Mouse (Mus musculus) heart, embryonic 13.5 days (tissue): ENCODE measurements around the gene Perp. TPM values are rescaled to one million over a fixed set of nuclear protein-coding genes. Genes with fewer than 3 reads are reported as not detected.

Experiments
- ATAC-seq: fragments of 200-750 bp; cut with Nextera tagmentation; 2 replicates; pipeline ENCODE4 v1.8.0; 2017; ENCODE audit warnings: moderate TSS enrichment; ENCODE audit not compliant: insufficient number of reproducible peaks, low FRiP score, low TSS enrichment; ENCODE audit errors: extremely low read depth
- H3K27ac ChIP-seq: fragments of 300-500 bp; sonication (generic); replicated peaks from 2 replicates; pipeline ENCODE4 v1.5.1; 2015; ENCODE audit warnings: moderate library complexity, mild to moderate bottlenecking, inconsistent platforms
- H3K27me3 ChIP-seq: fragments of 300-500 bp; sonication (generic); replicated peaks from 2 replicates; pipeline ENCODE4 v1.6.1; 2015; ENCODE audit warnings: mild to moderate bottlenecking, inconsistent platforms
- H3K36me3 ChIP-seq: fragments of 300-500 bp; sonication (generic); 2 replicates; pipeline ENCODE4 v1.6.1; 2015; ENCODE audit warnings: mild to moderate bottlenecking, inconsistent platforms
- H3K4me1 ChIP-seq: fragments of 300-500 bp; sonication (generic); 2 replicates; pipeline ENCODE4 v1.6.1; 2015; ENCODE audit warnings: inconsistent platforms
- H3K4me2 ChIP-seq: fragments of 300-500 bp; sonication (generic); 2 replicates; pipeline ENCODE4 v1.6.1; 2015; ENCODE audit warnings: inconsistent platforms, mild to moderate bottlenecking, moderate library complexity
- H3K4me3 ChIP-seq: fragments of 300-500 bp; sonication (generic); 2 replicates; pipeline ENCODE4 v1.5.1; 2015; ENCODE audit warnings: moderate library complexity, mild to moderate bottlenecking, inconsistent platforms
- H3K9ac ChIP-seq: fragments of 300-500 bp; sonication (generic); 2 replicates; pipeline ENCODE4 v1.6.1; 2015; ENCODE audit warnings: inconsistent platforms, mild to moderate bottlenecking, moderate library complexity
- H3K9me3 ChIP-seq: fragments of 300-500 bp; sonication (generic); 2 replicates; pipeline ENCODE4 v1.6.1; 2016; ENCODE audit warnings: inconsistent platforms
- WGBS: fragments of 180-500 bp; shearing (Covaris S2); methylation state at CpG from one replicate; pipeline ENCODE4 v1.1.7; 2015; ENCODE audit warnings: mixed read lengths; 5-methylcytosine and 5-hydroxymethylcytosine counted together
- polyA plus RNA-seq: library from polyadenylated mRNA; unstranded; fragments of >200 nt; fragmentation: Nextera tagmentation; extraction: Ambion mirVana; gene quantifications from 2 replicates; pipeline ENCODE4 v1.2.1, GENCODE M21; 2015

The Perp gene
- polyA plus RNA-seq, 1 experiment from 2014 or later = 97.1 TPM

DNA sequence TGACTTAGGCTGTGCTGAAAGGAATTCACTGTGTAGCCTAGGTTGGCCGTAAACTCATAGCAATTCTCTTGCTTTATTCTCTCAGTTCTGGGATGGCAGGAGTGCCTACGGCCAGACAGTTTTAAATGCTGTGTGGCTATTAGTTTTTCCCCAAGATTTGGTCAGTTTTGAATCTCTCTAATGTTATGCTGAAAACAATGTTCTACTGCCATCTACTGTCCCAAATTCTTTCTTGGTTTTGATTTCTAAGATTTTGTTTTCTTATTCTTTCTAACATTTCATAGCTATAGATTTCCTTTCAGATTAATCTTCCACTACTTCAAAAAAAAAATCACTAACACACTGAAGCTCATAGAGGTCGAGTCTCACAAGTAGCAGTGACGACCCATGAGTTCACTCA, 4.1 kb upstream of the Perp start:
- Histone ChIP-seq H3K27me3 (peaks cover 38% of the 10 kb centered on the region), H3K4me3 (no peak overlapping the region), H3K36me3 (no peaks in the 10 kb centered on the region), H3K4me2 (no peak overlapping the region), H3K9me3 (no peaks in the 10 kb centered on the region), H3K27ac (no peak overlapping the region), H3K9ac (no peak overlapping the region), H3K4me1 (peaks cover 23% of the 10 kb centered on the region)
- ATAC-seq = no peak
- WGBS = 61% methylated on average over 4 of the region's 4 CpGs

DNA sequence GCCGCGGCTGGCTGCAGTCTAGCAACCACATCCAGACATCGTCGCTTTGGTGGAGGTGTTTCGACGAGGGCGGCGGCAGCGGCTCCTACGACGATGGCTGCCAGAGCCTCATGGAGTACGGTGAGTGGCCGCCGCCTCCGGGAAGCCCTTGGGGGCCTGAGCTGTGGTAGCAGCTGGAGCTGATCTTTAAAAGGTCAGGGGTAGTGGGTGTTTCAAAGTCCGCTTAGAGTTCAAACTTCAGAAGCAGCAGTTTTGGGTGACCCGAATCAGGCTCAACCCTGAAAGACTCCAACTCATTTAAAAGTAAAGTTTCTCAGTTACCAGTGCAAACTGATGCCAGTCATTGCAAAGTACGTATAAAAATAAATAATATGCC, 455 bp downstream of the Perp start:
- Histone ChIP-seq H3K27ac (peak overlapping the region; percentile 86), H3K27me3 (peaks cover 41% of the 10 kb centered on the region), H3K4me2 (peak overlapping the region; percentile 88), H3K9me3 (no peaks in the 10 kb centered on the region), H3K9ac (peak overlapping the region; percentile 89), H3K4me3 (peak overlapping the region; percentile 78), H3K36me3 (no peaks in the 10 kb centered on the region), H3K4me1 (peaks cover 37% of the 10 kb centered on the region)
- whole genome bisulfite sequencing = 6% methylated on average over 18 of the region's 18 CpGs
- no peak; the same call in 1 of the 2 replicates for ATAC-seq

DNA sequence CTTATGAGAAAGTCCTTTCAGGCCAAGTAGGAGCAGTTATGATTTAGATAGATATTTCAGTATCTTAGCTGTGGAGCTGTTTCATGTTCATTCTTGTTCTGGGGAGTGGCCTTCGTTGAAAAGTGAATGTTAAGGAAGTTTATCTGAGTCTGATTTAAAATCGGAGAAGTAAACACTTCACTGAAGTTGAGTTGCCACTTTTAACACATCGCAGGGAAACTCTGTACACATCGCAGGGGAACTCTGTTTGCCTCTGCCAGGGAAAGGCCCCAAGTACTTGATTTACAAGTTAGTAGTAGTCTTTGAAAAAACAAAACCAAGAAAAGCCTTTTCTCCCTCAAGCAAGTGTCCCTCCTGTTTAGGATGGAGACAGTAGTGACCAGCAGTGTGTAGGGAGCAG, 891 bp downstream of the Perp start:
- Histone ChIP-seq H3K4me2 (peak overlapping the region; percentile 88), H3K27me3 (peaks cover 41% of the 10 kb centered on the region), H3K9ac (peak overlapping the region; percentile 89), H3K4me3 (peak overlapping the region; percentile 78), H3K36me3 (no peaks in the 10 kb centered on the region), H3K4me1 (peaks cover 37% of the 10 kb centered on the region), H3K27ac (peak overlapping the region; percentile 86), H3K9me3 (no peaks in the 10 kb centered on the region)
- ATAC-seq = no peak
- 26% methylated on average over 4 of the region's 4 CpGs for WGBS

DNA sequence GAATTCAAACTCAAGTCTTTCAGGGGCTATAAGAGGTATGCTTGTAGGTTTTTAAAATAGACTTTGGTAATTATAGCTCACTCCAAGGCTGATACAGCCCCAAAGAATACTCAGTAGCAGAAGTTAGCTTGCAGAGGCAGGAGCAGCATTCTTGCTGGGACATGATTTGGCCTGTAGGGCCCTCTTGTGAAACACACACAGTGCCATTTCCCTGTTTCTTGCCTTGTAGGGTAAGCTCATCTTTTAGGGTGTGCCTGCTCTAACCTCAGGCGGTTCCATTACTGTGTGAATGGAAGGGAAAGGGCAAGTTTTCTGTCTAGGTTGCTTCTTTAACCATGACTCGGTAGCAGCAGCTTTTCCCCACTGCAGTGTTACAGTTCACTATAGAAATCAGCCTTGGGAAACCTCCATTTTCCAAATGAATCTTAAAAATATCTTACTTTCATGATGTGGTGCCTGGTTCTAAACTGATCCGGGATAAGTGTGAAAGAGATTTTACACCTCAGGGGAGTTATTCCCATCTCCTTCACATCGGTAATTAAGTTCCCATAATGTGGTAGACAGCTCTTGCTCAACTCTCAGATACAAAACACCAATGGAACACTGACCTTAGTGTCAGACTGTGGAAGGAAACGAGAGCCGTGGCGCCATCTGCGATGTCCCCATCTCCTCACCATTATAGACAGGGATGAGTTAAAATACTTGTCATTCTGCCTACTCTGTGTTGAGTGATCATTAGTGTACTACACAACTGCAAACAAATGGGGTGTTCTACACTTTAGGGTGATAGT, 1.8 kb downstream of the Perp start:
- no peaks in the 10 kb centered on the region for H3K9me3 ChIP-seq
- 63% methylated on average over 8 of the region's 8 CpGs for WGBS
- H3K4me3 ChIP-seq = peak overlapping the region; percentile 78
- peak overlapping the region; percentile 86 for H3K27ac ChIP-seq
- H3K9ac ChIP-seq = peak overlapping the region; percentile 89
- no peak for ATAC-seq
- no peaks in the 10 kb centered on the region for H3K36me3 ChIP-seq
- peaks cover 38% of the 10 kb centered on the region for H3K27me3 ChIP-seq
- H3K4me1 ChIP-seq = peaks cover 37% of the 10 kb centered on the region
- H3K4me2 ChIP-seq = peak overlapping the region; percentile 88

DNA sequence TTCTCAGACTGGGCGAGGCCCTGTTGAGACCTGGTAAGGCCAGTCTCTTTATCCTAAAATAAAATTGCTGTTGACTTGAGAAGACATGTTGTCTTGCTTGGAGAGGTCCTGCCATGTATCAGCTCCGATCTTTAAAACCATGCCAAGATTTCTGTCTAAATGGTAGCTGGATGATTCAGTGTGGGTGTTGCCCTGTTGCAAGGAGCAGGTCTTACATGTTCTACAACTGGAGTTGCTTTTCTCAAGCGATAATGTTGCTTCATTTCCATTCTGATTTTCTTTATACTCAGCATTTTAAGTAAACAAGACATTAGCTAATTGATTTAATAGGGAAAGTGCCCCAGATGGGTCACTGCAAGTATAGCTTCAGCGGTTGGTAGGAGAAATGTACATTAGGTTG, 5.4 kb downstream of the Perp start:
- Histone ChIP-seq H3K4me2 (no peak overlapping the region), H3K9ac (no peak overlapping the region), H3K27me3 (peaks cover 5% of the 10 kb centered on the region), H3K9me3 (no peaks in the 10 kb centered on the region), H3K27ac (no peak overlapping the region), H3K36me3 (peaks cover 7% of the 10 kb centered on the region; the same call in 1 of the 2 replicates), H3K4me3 (no peak overlapping the region), H3K4me1 (peaks cover 27% of the 10 kb centered on the region)
- ATAC-seq = no peak
- WGBS = 85% methylated on average over 4 of the region's 4 CpGs

DNA sequence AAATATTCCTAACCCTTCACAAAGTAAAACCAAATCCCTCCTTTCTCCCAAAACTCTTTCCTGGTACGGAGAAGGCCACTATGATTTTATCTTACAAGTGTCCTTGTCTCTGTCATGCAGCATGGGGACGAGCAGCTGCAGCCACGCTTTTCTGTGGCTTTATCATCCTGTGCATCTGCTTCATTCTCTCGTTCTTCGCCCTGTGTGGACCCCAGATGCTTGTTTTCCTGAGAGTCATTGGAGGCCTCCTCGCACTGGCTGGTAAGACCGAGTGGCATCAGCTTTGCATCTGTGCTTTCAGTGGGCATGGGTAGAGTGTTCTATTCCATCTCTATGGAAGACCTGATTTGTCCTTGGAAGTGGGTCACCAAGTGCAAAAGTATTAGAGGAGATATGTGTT, 8.6 kb downstream of the Perp start:
- Histone ChIP-seq H3K4me3 (no peak overlapping the region), H3K9ac (no peak overlapping the region), H3K27ac (no peak overlapping the region), H3K4me1 (peaks cover 4% of the 10 kb centered on the region; the same call in 1 of the 2 replicates), H3K27me3 (no peaks in the 10 kb centered on the region), H3K4me2 (no peak overlapping the region), H3K36me3 (peaks cover 9% of the 10 kb centered on the region; the same call in 1 of the 2 replicates), H3K9me3 (no peaks in the 10 kb centered on the region)
- ATAC-seq = no peak
- 70% methylated on average over 7 of the region's 7 CpGs for WGBS

DNA sequence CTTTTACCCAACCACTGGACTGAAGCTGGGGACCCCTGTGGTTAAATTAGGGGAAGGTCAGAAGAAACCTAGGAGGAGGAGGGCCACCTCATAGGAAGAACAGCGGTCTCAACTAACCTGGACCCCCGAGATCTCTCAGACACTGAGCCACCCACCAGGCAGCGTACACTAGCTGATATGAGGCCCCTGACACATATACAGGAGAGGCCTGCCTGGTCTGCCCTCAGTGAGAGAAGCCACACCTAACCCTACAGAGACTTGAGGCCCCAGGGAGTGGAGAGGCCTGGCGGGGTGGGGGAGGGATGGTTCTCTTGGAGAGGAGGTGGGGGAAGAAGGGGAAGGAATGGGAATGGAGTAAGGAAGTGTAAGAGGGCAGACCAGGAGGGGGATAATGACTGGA, 12.4 kb downstream of the Perp start:
- Histone ChIP-seq H3K4me1 (peaks cover 18% of the 10 kb centered on the region), H3K36me3 (peaks cover 9% of the 10 kb centered on the region; the same call in 1 of the 2 replicates), H3K9me3 (no peaks in the 10 kb centered on the region), H3K4me2 (no peak overlapping the region), H3K4me3 (no peak overlapping the region), H3K9ac (no peak overlapping the region), H3K27ac (no peak overlapping the region), H3K27me3 (no peaks in the 10 kb centered on the region)
- 61% methylated on average over 4 of the region's 4 CpGs for WGBS
- no peak for ATAC-seq

DNA sequence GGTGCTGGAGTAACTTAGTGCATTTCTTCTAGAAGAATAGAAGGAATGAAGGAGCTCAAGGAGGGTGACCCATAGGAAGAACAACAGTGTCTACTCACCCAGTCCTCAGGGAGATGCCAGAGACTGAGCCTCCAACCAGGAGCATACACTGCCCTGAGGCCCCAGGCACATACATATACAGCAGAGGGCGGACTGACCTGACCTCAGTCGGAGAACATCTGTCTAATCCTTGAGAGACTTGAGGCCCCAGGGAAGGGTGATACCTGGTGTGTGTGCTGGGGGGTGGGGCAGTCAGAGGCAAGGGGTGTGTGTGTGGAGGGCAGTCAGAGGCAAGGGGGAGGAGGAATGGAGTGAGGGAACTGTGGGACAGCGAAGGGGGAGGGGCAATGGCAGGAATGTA, 14.8 kb downstream of the Perp start:
- Histone ChIP-seq H3K9ac (no peak overlapping the region), H3K9me3 (no peaks in the 10 kb centered on the region), H3K4me1 (peaks cover 30% of the 10 kb centered on the region), H3K27ac (no peak overlapping the region), H3K4me3 (no peak overlapping the region), H3K27me3 (no peaks in the 10 kb centered on the region), H3K36me3 (0 out of 2 replicates have a peak, but pooled peaks cover 5% of the 10 kb centered on the region), H3K4me2 (no peak overlapping the region)
- no peak for ATAC-seq
- WGBS = 50% methylated on average over 3 of the region's 3 CpGs

DNA sequence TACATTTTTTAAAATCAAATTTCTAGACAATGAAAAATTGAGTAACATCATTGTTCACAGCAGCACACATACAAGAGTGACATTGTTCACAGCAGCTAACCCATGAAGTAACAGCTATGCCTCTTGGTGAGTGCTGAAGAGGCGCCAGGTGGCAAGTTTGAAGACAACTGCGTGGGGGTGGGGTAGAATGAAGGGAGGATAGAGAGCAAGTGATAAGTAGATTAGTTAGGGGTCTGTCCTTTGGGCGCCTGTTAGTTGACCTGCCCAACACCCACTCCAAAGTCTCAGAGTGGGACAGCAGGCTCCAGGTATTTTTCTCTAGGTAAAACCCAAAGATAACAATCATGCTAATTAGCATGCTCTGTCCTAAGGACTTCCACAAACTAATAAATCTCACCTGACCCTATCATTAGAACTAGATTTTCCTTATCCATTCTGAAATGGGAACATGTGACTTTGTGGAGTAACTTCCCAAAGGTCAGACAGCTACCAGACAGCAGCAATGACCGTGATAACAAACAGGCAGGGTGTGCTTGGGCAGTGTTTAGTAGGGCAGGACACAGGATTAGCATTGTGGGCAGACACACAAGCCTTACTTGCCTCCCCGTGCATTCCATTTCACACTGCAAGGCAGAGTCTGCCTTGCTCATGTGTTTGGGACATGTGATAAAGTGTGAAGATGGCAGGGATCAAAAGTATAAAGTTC, 15.5 kb downstream of the Perp start:
- 26% methylated on average over 5 of the region's 5 CpGs for WGBS
- H3K4me3 ChIP-seq = no peak overlapping the region
- ATAC-seq = no peak

DNA sequence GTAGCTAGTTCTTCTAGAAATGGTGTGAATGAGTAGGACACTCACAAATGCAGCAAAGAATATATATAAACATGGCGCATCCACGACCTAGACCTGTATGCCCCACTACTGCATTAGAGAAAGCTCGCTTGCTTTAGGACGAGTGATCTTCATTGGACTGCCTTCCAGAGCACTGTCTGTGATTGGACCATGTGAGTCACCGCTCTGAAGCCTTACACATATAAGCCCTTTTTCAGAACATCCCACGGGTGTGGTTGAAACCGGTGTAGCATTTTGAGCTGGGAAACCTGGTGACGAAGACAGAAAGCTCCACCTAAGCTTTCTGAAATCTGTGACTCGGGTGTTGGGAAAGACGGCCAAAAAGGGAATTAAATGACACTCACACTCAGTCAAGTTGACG, 16.0 kb downstream of the Perp start:
- Histone ChIP-seq H3K4me2 (no peak overlapping the region), H3K9ac (no peak overlapping the region), H3K36me3 (no peaks in the 10 kb centered on the region), H3K27me3 (no peaks in the 10 kb centered on the region), H3K27ac (no peak overlapping the region), H3K4me1 (peaks cover 33% of the 10 kb centered on the region), H3K9me3 (no peaks in the 10 kb centered on the region), H3K4me3 (no peak overlapping the region)
- ATAC-seq = no peak
- 78% methylated on average over 11 of the region's 11 CpGs for WGBS

More for the DNA sequence above, 15.5 kb downstream of the Perp start:
- H3K27ac ChIP-seq = no peak overlapping the region
- H3K4me1 ChIP-seq = peaks cover 33% of the 10 kb centered on the region
- H3K27me3 ChIP-seq = no peaks in the 10 kb centered on the region
- no peaks in the 10 kb centered on the region for H3K9me3 ChIP-seq
- 0 out of 2 replicates have a peak, but pooled peaks cover 2% of the 10 kb centered on the region for H3K36me3 ChIP-seq
- H3K9ac ChIP-seq = no peak overlapping the region
- no peak overlapping the region for H3K4me2 ChIP-seq

DNA sequence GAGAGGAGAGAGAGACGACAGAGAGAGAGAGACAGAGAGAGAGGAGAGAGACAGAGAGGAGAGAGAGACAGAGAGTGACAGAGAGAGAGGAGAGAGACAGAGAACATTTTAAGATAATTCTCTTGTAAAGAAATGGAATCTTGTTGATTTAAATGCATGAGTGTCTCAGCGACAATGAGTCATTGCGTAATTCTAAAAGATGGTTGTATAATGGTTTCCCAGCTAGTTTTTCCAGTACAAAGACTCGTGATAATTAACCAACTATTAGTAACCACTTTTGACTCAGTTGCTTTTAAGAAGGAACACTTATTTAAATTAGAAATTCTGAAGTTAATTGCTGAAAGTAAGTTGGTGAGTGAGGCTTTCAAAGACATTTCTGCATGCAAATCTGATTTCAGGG, 16.6 kb downstream of the Perp start:
- H3K36me3 ChIP-seq = no peaks in the 10 kb centered on the region
- 81% methylated on average over 4 of the region's 4 CpGs for WGBS
- H3K27me3 ChIP-seq = no peaks in the 10 kb centered on the region
- no peak overlapping the region for H3K4me3 ChIP-seq
- no peak overlapping the region for H3K9ac ChIP-seq
- H3K27ac ChIP-seq = no peak overlapping the region
- no peak overlapping the region for H3K4me2 ChIP-seq
- peaks cover 33% of the 10 kb centered on the region for H3K4me1 ChIP-seq
- H3K9me3 ChIP-seq = no peaks in the 10 kb centered on the region
- no peak for ATAC-seq
